Mouse (Mus musculus): ENCODE measurements around the gene Oprl1.

DNA sequence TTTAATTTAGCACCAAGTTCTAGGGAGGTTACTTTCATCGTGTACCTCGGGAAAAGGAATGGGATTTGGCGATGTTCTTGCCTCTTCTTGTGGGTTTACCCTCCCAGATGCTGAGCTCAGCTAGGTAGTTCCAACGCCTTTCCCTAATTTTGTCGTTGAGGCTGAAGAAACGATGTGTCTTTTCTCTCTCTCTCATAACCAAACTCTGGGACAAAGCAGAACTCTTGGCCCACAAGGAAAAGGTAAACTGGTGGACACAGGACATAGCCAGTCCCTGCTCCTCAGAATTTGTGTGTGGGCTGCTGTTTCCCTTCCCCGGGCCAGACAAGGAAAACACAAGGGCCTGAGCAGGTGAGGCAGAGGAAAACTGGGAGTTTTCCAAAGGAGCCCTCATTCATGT lies 42.8 kb upstream of the Oprl1 start:
- TF ChIP-seq POLR2A (IDR thresholded peaks at IDR 0.05; ENCODE audit: insufficient read depth, low read depth, low read length) = no peak
- TF ChIP-seq CTCF (IDR thresholded peaks at IDR 0.05; ENCODE audit: insufficient read depth, low read depth, low read length) = no peak
